Mouse (Mus musculus) embryonic facial prominence, embryonic 13.5 days (tissue): ENCODE results near the gene Pck2. TPM values are rescaled to one million over a fixed set of nuclear protein-coding genes. Genes with fewer than 3 reads are reported as not detected.

Experiments used
- ATAC-seq: fragments of 200-750 bp; cut with Nextera tagmentation; 2 replicates; pipeline ENCODE4 v1.8.0; 2017; ENCODE audit warnings: low read depth; ENCODE audit not compliant: insufficient number of reproducible peaks, insufficient read depth, low FRiP score, low TSS enrichment
- H3K27ac ChIP-seq: fragments of 300-500 bp; sonication (generic); 2 replicates; pipeline ENCODE4 v1.5.1; 2015; ENCODE audit warnings: moderate library complexity, mild to moderate bottlenecking, inconsistent platforms
- H3K27me3 ChIP-seq: fragments of 300-500 bp; sonication (generic); 2 replicates; pipeline ENCODE4 v1.6.1; 2015; ENCODE audit warnings: mild to moderate bottlenecking, inconsistent platforms
- H3K36me3 ChIP-seq: fragments of 300-500 bp; sonication (generic); 2 replicates; pipeline ENCODE4 v1.6.1; 2015; ENCODE audit warnings: mild to moderate bottlenecking, inconsistent platforms
- H3K4me1 ChIP-seq: fragments of 300-500 bp; sonication (generic); 2 replicates; pipeline ENCODE4 v1.6.1; 2015; ENCODE audit warnings: inconsistent platforms
- H3K4me2 ChIP-seq: fragments of 300-500 bp; sonication (generic); 2 replicates; pipeline ENCODE4 v1.6.1; 2015; ENCODE audit warnings: moderate library complexity, mild to moderate bottlenecking, inconsistent platforms
- H3K4me3 ChIP-seq: fragments of 300-500 bp; sonication (generic); 2 replicates; pipeline ENCODE4 v1.5.1; 2015; ENCODE audit warnings: mild to moderate bottlenecking, inconsistent platforms
- H3K9ac ChIP-seq: fragments of 300-500 bp; sonication (generic); 2 replicates; pipeline ENCODE4 v1.6.1; 2015; ENCODE audit warnings: mild to moderate bottlenecking, inconsistent platforms
- H3K9me3 ChIP-seq: fragments of 300-500 bp; sonication (generic); 2 replicates; pipeline ENCODE4 v1.6.1; 2016; ENCODE audit warnings: inconsistent platforms
- WGBS: fragments of 180-500 bp; shearing (Covaris S2); methylation state at CpG from one replicate; pipeline ENCODE4 v1.1.7; 2015; ENCODE audit warnings: mixed read lengths; 5-methylcytosine and 5-hydroxymethylcytosine counted together
- polyA plus RNA-seq: library from polyadenylated mRNA; unstranded; fragments of >200 nt; fragmentation: Nextera tagmentation; extraction: Ambion mirVana; gene quantifications from 2 replicates; pipeline ENCODE4 v1.2.1, GENCODE M21; 2015

The Pck2 gene
- polyA plus RNA-seq, 1 experiment from 2014 or later = 35.0 TPM

DNA sequence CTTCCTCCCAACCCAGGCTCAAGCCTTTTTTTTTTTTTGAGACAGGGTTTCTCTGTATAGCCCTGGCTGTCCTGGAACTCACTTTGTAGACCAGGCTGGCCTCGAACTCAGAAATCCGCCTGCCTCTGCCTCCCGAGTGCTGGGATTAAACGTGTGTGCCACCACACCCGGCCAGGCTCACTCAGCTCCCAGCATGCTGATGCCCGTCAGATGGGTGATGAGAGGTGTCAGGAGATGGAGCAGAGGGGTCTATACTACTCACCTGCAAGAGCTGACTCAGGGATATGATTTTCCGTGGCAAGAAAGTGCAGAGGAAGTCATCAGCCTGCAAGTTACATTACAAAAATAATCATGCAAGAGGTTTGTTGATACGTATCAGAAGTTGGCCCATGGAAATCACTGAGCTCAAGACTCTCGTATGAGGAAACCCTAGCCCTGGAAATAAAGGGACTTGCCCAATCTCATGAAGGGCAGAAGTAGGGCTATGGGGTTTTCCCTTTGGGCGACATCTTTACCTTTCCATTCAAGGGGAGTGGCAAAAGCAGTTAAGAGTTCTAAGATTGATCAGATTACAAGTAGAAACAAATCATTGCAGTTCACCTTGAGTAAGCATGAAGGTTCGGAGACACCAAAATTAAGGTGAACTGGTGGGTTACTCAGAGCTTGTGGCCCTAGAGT is 49.8 kb downstream of the Pck2 start:
- Histone ChIP-seq H3K27ac (peak overlapping the region; percentile 96), H3K9ac (peak overlapping the region; percentile 92), H3K4me3 (peak overlapping the region; percentile 92), H3K27me3 (0 out of 2 replicates have a peak, but pooled peaks cover under 1% of the 10 kb centered on the region), H3K4me1 (peaks cover 36% of the 10 kb centered on the region), H3K4me2 (peak overlapping the region; percentile 97), H3K9me3 (no peaks in the 10 kb centered on the region), H3K36me3 (peaks cover 38% of the 10 kb centered on the region)
- ATAC-seq = no peak
- 84% methylated on average over 11 of the region's 11 CpGs for whole genome bisulfite sequencing

- Histone ChIP-seq H3K4me2 (peak within 1 kb of the TSS; percentile 97), H3K4me1 (peaks cover 28% of the 10 kb centered on the region), H3K27ac (peak within 1 kb of the TSS; percentile 96), H3K9ac (peak within 1 kb of the TSS; percentile 92), H3K36me3 (peaks cover 47% of the 10 kb centered on the region), H3K27me3 (no peaks in the 10 kb centered on the region), H3K4me3 (peak within 1 kb of the TSS; percentile 92), H3K9me3 (no peaks in the 10 kb centered on the region)
- under 1% methylated on average over 22 of the region's 22 CpGs for WGBS
- ATAC-seq = peak; percentile 95
Observed at GRCm38 (mm10) chr14:55590748-55591330, 50.8 kb downstream of the Pck2 start, which contains the start of gene Psme2. Gene Psme2 (minus strand): TSS chr14:55591113.

DNA sequence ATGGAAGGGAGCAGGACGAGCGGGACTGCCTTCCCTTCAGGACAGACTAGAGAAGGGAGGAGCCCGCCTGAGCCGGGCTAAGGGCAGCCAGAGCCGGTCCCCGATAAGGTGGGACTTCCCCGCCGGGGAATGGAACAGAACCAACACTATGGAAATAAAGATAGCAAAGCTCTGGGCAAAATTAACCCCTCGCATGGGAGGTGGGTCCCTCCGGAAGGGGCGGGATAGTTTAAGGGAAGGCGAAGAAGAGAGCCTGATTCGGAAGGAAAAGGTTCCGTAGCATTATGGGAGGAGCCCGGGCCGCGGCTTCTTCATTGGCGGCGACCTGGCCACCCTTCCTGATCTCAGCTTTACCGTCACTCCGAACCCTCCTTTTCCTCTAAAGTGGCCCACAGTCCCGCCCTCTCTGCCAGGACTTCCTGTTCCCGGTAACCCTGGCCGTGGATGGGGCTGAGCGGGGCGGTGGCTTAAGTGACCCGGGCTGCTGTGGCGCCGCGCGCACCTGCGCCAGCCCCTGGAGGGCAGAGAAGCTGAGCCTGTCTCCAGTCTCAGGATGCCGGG is 51.3 kb downstream of the Pck2 start, which contains the start of gene Rnf31:
Gene Rnf31 (plus strand): TSS at position 378 of the 561 bp plus-strand sequence.
- peak within 1 kb of the TSS; percentile 92 for H3K9ac ChIP-seq
- peaks cover 53% of the 10 kb centered on the region for H3K36me3 ChIP-seq
- peak within 1 kb of the TSS; percentile 92 for H3K4me3 ChIP-seq
- H3K27ac ChIP-seq = peak within 1 kb of the TSS; percentile 96
- peak; percentile 85 for ATAC-seq
- peaks cover 28% of the 10 kb centered on the region for H3K4me1 ChIP-seq
- no peaks in the 10 kb centered on the region for H3K27me3 ChIP-seq
- peak within 1 kb of the TSS; percentile 97 for H3K4me2 ChIP-seq
- under 1% methylated on average over 33 of the region's 33 CpGs for WGBS
- no peaks in the 10 kb centered on the region for H3K9me3 ChIP-seq

GRCm38 (mm10) chr14:55592226-55592625 is 52.2 kb downstream of the Pck2 start:
- peak overlapping the region; percentile 97 for H3K4me2 ChIP-seq
- H3K27ac ChIP-seq = peak overlapping the region; percentile 96; the same call in 1 of the 2 replicates
- peak overlapping the region; percentile 92 for H3K4me3 ChIP-seq
- no peaks in the 10 kb centered on the region for H3K27me3 ChIP-seq
- ATAC-seq = no peak
- 3% methylated on average over 16 of the region's 16 CpGs for WGBS
- peaks cover 28% of the 10 kb centered on the region for H3K4me1 ChIP-seq
- H3K9ac ChIP-seq = peak overlapping the region; percentile 92
- H3K9me3 ChIP-seq = no peaks in the 10 kb centered on the region
- H3K36me3 ChIP-seq = peaks cover 57% of the 10 kb centered on the region

GRCm38 (mm10) chr14:55596036-55596690 is 56.1 kb downstream of the Pck2 start:
- H3K9ac ChIP-seq = 0 out of 2 replicates have a peak overlapping the region, but pooled peaks have one; percentile 17
- no peaks in the 10 kb centered on the region for H3K27me3 ChIP-seq
- H3K27ac ChIP-seq = no peak overlapping the region
- ATAC-seq = no peak
- no peaks in the 10 kb centered on the region for H3K9me3 ChIP-seq
- no peak overlapping the region for H3K4me3 ChIP-seq
- WGBS = 82% methylated on average over 13 of the region's 13 CpGs
- H3K4me1 ChIP-seq = peaks cover 16% of the 10 kb centered on the region
- no peak overlapping the region for H3K4me2 ChIP-seq
- peaks cover 66% of the 10 kb centered on the region for H3K36me3 ChIP-seq

DNA sequence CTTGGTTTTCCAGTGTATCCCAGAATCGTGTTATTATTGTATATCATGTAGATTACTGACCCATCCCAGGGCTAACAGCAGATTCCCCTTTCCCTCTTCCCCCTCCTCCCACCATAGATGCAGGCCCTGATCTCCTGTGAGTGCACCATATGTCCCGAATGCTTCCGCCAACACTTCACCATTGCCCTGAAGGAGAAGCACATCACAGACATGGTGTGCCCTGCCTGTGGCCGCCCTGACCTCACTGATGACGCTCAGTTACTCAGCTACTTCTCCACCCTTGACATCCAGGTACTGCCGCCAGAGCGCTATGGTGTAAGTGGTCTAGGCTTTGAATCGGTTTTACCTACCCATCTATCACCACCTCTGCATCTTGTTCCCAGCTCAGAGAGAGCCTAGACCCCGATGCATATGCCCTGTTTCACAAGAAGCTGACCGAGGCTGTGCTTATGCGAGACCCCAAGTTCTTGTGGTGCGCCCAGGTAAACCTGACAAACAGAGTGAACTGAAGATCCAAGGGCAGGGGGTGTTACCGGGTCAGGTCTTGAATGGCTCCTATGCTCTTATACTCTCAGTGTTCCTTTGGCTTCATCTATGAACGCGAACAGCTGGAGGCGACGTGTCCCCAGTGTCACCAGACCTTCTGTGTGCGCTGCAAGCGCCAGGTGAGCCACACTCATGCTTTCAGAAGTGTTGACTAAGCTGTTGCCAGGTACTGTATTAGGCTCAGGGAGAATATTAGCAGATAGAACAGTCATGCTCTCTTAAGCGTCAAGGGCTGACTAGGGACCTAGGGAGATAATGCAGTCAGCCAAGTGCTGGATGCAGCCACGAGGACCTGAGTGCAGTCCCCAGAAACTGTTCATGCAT is 58.7 kb downstream of the Pck2 start:
- 95% methylated on average over 21 of the region's 21 CpGs for WGBS

More for the DNA sequence above, 58.7 kb downstream of the Pck2 start:
- H3K4me2 ChIP-seq = no peak overlapping the region
- H3K4me1 ChIP-seq = peaks cover 7% of the 10 kb centered on the region
- H3K27me3 ChIP-seq = no peaks in the 10 kb centered on the region
- no peak overlapping the region for H3K27ac ChIP-seq
- H3K36me3 ChIP-seq = peaks cover 89% of the 10 kb centered on the region
- no peak for ATAC-seq
- 0 out of 2 replicates have a peak overlapping the region, but pooled peaks have one; percentile 3 for H3K9ac ChIP-seq
- no peak overlapping the region for H3K4me3 ChIP-seq
- H3K9me3 ChIP-seq = no peaks in the 10 kb centered on the region

Other genes with a start within 250 kb of the Pck2 start
- 98.6 and 103 TPM in 2 replicates for gene Dhrs4, start 61.5 kb upstream of the Pck2 start, polyA plus RNA-seq
- 3.9 and 4.3 TPM in 2 replicates for gene Carmil3, start 49.6 kb upstream of the Pck2 start, polyA plus RNA-seq
- 0.60 and 0.83 TPM in 2 replicates for gene Cpne6, start 29.8 kb upstream of the Pck2 start, polyA plus RNA-seq
- gene Nrl, start 15.3 kb upstream of the Pck2 start, polyA plus RNA-seq = not detected in 2 replicates
- 57.3 and 66.5 TPM in 2 replicates for gene Dcaf11, start 19.7 kb downstream of the Pck2 start, polyA plus RNA-seq
- gene A730061H03Rik, start 20.1 kb downstream of the Pck2 start, polyA plus RNA-seq = 0.74 and 0.87 TPM in 2 replicates
- gene Fitm1, start 35.4 kb downstream of the Pck2 start, polyA plus RNA-seq = 4.1 and 5.3 TPM in 2 replicates
- gene Psme1, start 37.9 kb downstream of the Pck2 start, polyA plus RNA-seq = 141 and 152 TPM in 2 replicates
- gene Emc9, start 45.0 kb downstream of the Pck2 start, polyA plus RNA-seq = 4.7 and 4.8 TPM in 2 replicates
- gene Psme2, start 50.8 kb downstream of the Pck2 start, polyA plus RNA-seq = 233 and 267 TPM in 2 replicates
- 17.6 and 21.7 TPM in 2 replicates for gene Rnf31, start 51.4 kb downstream of the Pck2 start, polyA plus RNA-seq
- 10.5 and 12.3 TPM in 2 replicates for gene Irf9, start 63.3 kb downstream of the Pck2 start, polyA plus RNA-seq
- 2.0 and 2.8 TPM in 2 replicates for gene Rec8, start 77.8 kb downstream of the Pck2 start, polyA plus RNA-seq
- 95.1 and 111 TPM in 2 replicates for gene Ipo4, start 95.7 kb downstream of the Pck2 start, polyA plus RNA-seq
- gene Gm49378, start 97.6 kb downstream of the Pck2 start, polyA plus RNA-seq = 1.7 and 1.8 TPM in 2 replicates
- gene Tm9sf1, start 103.5 kb downstream of the Pck2 start, polyA plus RNA-seq = 106 and 117 TPM in 2 replicates
- 1.0 and 1.3 TPM in 2 replicates for gene Tssk4, start 109.9 kb downstream of the Pck2 start, polyA plus RNA-seq
- gene Mdp1, start 120.2 kb downstream of the Pck2 start, polyA plus RNA-seq = 66.1 and 70.6 TPM in 2 replicates
- gene Gmpr2, start 131.7 kb downstream of the Pck2 start, polyA plus RNA-seq = 75.2 and 83.5 TPM in 2 replicates
- 665 and 670 TPM in 2 replicates for gene Nedd8, start 131.9 kb downstream of the Pck2 start, polyA plus RNA-seq
- 38.7 and 46.6 TPM in 2 replicates for gene Tinf2, start 141.6 kb downstream of the Pck2 start, polyA plus RNA-seq
- 4.5 and 4.7 TPM in 2 replicates for gene Tgm1, start 173.7 kb downstream of the Pck2 start, polyA plus RNA-seq
- gene Rabggta, start 182.0 kb downstream of the Pck2 start, polyA plus RNA-seq = 27.6 and 32.2 TPM in 2 replicates
- 84.5 and 102 TPM in 2 replicates for gene Dhrs1, start 205.4 kb downstream of the Pck2 start, polyA plus RNA-seq
- 35.5 and 47.6 TPM in 2 replicates for gene Nop9, start 205.4 kb downstream of the Pck2 start, polyA plus RNA-seq
- gene Cideb, start 218.2 kb downstream of the Pck2 start, polyA plus RNA-seq = 0.18 and 1.2 TPM in 2 replicates
- gene Ltb4r2, start 221.2 kb downstream of the Pck2 start, polyA plus RNA-seq = 0.51 and 0.56 TPM in 2 replicates
- gene Ltb4r1, start 225.7 kb downstream of the Pck2 start, polyA plus RNA-seq = 0.58 and 1.1 TPM in 2 replicates
- 20.2 and 21.6 TPM in 2 replicates for gene Adcy4, start 243.8 kb downstream of the Pck2 start, polyA plus RNA-seq
- gene Ripk3, start 248.6 kb downstream of the Pck2 start, polyA plus RNA-seq = 41.1 and 44.4 TPM in 2 replicates